Mouse (Mus musculus): ENCODE data around the gene Kif20b. TPM values are rescaled to one million over a fixed set of nuclear protein-coding genes. Genes with fewer than 3 reads are reported as not detected.

The Kif20b gene
- polyA plus RNA-seq (2012; rRNA removed): 0.14 and 0.19 TPM in 2 replicates

GRCm38 (mm10) chr19:34921652-34922602 lies at the start of gene Kif20b:
TSS of gene Kif20b (plus strand) at chr19:34922361.

GRCm38 (mm10) chr19:34878603-34879541 lies 43.3 kb upstream of the Kif20b start, which contains the start of gene Pank1:
TSS of gene Pank1 (minus strand) at chr19:34879455.

Other genes with a start within 250 kb of the Kif20b start
- 2.0 and 3.0 TPM in 2 replicates for gene Slc16a12, start 175.1 kb upstream of the Kif20b start, polyA plus RNA-seq (2012; rRNA removed)
- 1.9 and 2.1 TPM in 2 replicates for gene Pank1, start 42.9 kb upstream of the Kif20b start, polyA plus RNA-seq (2012; rRNA removed)

All from colon, adult 2 months (tissue).